Mouse (Mus musculus) macrophage (primary cell): ENCODE data around the gene Agmo. TPM values are rescaled to one million over a fixed set of nuclear protein-coding genes. Genes with fewer than 3 reads are reported as not detected.

Source experiments
- H3K27ac ChIP-seq: fragments of 350-480 bp; formaldehyde crosslinking; 2 replicates; pipeline ENCODE4 v1.9.0; 2021
- H3K36me3 ChIP-seq: fragments of 350-480 bp; formaldehyde crosslinking; 2 replicates; pipeline ENCODE4 v1.9.0; 2021; ENCODE audit errors: inconsistent target
- H3K4me3 ChIP-seq: fragments of 350-480 bp; formaldehyde crosslinking; 2 replicates; pipeline ENCODE4 v1.9.0; 2021; ENCODE audit errors: inconsistent target
- H3K79me2 ChIP-seq: fragments of 350-480 bp; formaldehyde crosslinking; 2 replicates; pipeline ENCODE4 v1.9.0; 2021; ENCODE audit errors: inconsistent target
- WGBS: methylation state at CpG from one replicate; pipeline ENCODE4 v1.1.7; 2026; ENCODE audit warnings: inconsistent platforms; ENCODE audit not compliant: missing documents; 5-methylcytosine and 5-hydroxymethylcytosine counted together
- polyA plus RNA-seq: library from polyadenylated mRNA; stranded (reverse); fragments of 250-400 nt; gene quantifications from 3 replicates; pipeline ENCODE4 v1.2.4, GENCODE M21; 2018; ENCODE audit warnings: inconsistent platforms

Gene Agmo
- polyA plus RNA-seq, 1 experiment from 2014 or later, result 5.8 TPM

GRCm38 (mm10) chr12:37476849-37477248 lies 235.4 kb downstream of the Agmo start:
- 90% methylated on average over 2 of the region's 2 CpGs for WGBS
- H3K27ac ChIP-seq, result no peak overlapping the region
- H3K79me2 ChIP-seq, result no peaks in the 10 kb centered on the region
- no peaks in the 10 kb centered on the region for H3K36me3 ChIP-seq
- H3K4me3 ChIP-seq, result no peak overlapping the region

- Histone ChIP-seq H3K27ac (no peak overlapping the region), H3K4me3 (no peak overlapping the region), H3K79me2 (no peaks in the 10 kb centered on the region), H3K36me3 (no peaks in the 10 kb centered on the region)
- WGBS, result 100% methylated on average over 3 of the region's 3 CpGs
Observed at GRCm38 (mm10) chr12:37487991-37488390, 246.6 kb downstream of the Agmo start.

GRCm38 (mm10) chr12:37498871-37499270 lies 257.4 kb downstream of the Agmo start:
- Histone ChIP-seq H3K36me3 (no peaks in the 10 kb centered on the region), H3K79me2 (no peaks in the 10 kb centered on the region), H3K4me3 (no peak overlapping the region), H3K27ac (no peak overlapping the region)
- WGBS, result 90% methylated on average over 3 of the region's 3 CpGs

- WGBS, result 54% methylated on average over 1 of the region's 1 CpGs
Observed at GRCm38 (mm10) chr12:37507406-37507805, 266.0 kb downstream of the Agmo start.

GRCm38 (mm10) chr12:37507826-37508225 lies 266.4 kb downstream of the Agmo start:
- no peaks in the 10 kb centered on the region for H3K36me3 ChIP-seq
- no peaks in the 10 kb centered on the region for H3K79me2 ChIP-seq
- no peak overlapping the region for H3K27ac ChIP-seq
- no peak overlapping the region for H3K4me3 ChIP-seq
- WGBS, result 96% methylated on average over 2 of the region's 2 CpGs

More at GRCm38 (mm10) chr12:37507406-37507805, 266.0 kb downstream of the Agmo start:
- no peaks in the 10 kb centered on the region for H3K36me3 ChIP-seq
- no peaks in the 10 kb centered on the region for H3K79me2 ChIP-seq
- no peak overlapping the region for H3K4me3 ChIP-seq
- H3K27ac ChIP-seq, result no peak overlapping the region

- H3K4me3 ChIP-seq, result no peak overlapping the region
- WGBS, result 75% methylated on average over 1 of the region's 1 CpGs
- no peaks in the 10 kb centered on the region for H3K36me3 ChIP-seq
- no peaks in the 10 kb centered on the region for H3K79me2 ChIP-seq
- no peak overlapping the region for H3K27ac ChIP-seq
Observed at GRCm38 (mm10) chr12:37521772-37522171, 280.3 kb downstream of the Agmo start.

- Histone ChIP-seq H3K79me2 (no peaks in the 10 kb centered on the region), H3K4me3 (no peak overlapping the region), H3K36me3 (no peaks in the 10 kb centered on the region), H3K27ac (no peak overlapping the region)
- WGBS, result 78% methylated on average over 3 of the region's 3 CpGs
Observed at GRCm38 (mm10) chr12:37524662-37525061, 283.2 kb downstream of the Agmo start.

GRCm38 (mm10) chr12:37540994-37541393 lies 299.6 kb downstream of the Agmo start:
- H3K36me3 ChIP-seq, result no peaks in the 10 kb centered on the region
- H3K79me2 ChIP-seq, result no peaks in the 10 kb centered on the region
- H3K27ac ChIP-seq, result no peak overlapping the region
- H3K4me3 ChIP-seq, result no peak overlapping the region
- 71% methylated on average over 1 of the region's 1 CpGs for WGBS

- Histone ChIP-seq H3K4me3 (no peak overlapping the region), H3K27ac (no peak overlapping the region), H3K36me3 (no peaks in the 10 kb centered on the region), H3K79me2 (no peaks in the 10 kb centered on the region)
- WGBS, result 11% methylated on average over 1 of the region's 1 CpGs
Observed at GRCm38 (mm10) chr12:37558284-37558683, 316.8 kb downstream of the Agmo start.

GRCm38 (mm10) chr12:37565882-37566596 lies 324.6 kb downstream of the Agmo start:
- H3K27ac ChIP-seq, result no peak overlapping the region
- 78% methylated on average over 5 of the region's 5 CpGs for WGBS
- H3K4me3 ChIP-seq, result no peak overlapping the region
- H3K36me3 ChIP-seq, result no peaks in the 10 kb centered on the region
- H3K79me2 ChIP-seq, result no peaks in the 10 kb centered on the region

GRCm38 (mm10) chr12:37571922-37572321 lies 330.5 kb downstream of the Agmo start:
- Histone ChIP-seq H3K36me3 (no peaks in the 10 kb centered on the region), H3K79me2 (no peaks in the 10 kb centered on the region), H3K27ac (no peak overlapping the region), H3K4me3 (no peak overlapping the region)
- WGBS, result 73% methylated on average over 3 of the region's 3 CpGs

- 87% methylated on average over 8 of the region's 8 CpGs for WGBS
- Histone ChIP-seq H3K79me2 (no peaks in the 10 kb centered on the region), H3K27ac (no peak overlapping the region), H3K4me3 (no peak overlapping the region), H3K36me3 (no peaks in the 10 kb centered on the region)
Observed at GRCm38 (mm10) chr12:37582777-37583176, 341.3 kb downstream of the Agmo start.

GRCm38 (mm10) chr12:37592853-37593252 lies 351.4 kb downstream of the Agmo start:
- no peak overlapping the region for H3K4me3 ChIP-seq
- H3K36me3 ChIP-seq, result no peaks in the 10 kb centered on the region
- H3K79me2 ChIP-seq, result no peaks in the 10 kb centered on the region
- H3K27ac ChIP-seq, result no peak overlapping the region
- WGBS, result 51% methylated on average over 3 of the region's 3 CpGs

GRCm38 (mm10) chr12:37612837-37613236 lies 371.4 kb downstream of the Agmo start:
- Histone ChIP-seq H3K27ac (no peak overlapping the region), H3K4me3 (no peak overlapping the region), H3K79me2 (no peaks in the 10 kb centered on the region), H3K36me3 (no peaks in the 10 kb centered on the region)
- 95% methylated on average over 4 of the region's 4 CpGs for WGBS

GRCm38 (mm10) chr12:37614769-37615168 lies 373.3 kb downstream of the Agmo start:
- Histone ChIP-seq H3K4me3 (no peak overlapping the region), H3K79me2 (no peaks in the 10 kb centered on the region), H3K27ac (no peak overlapping the region), H3K36me3 (no peaks in the 10 kb centered on the region)
- WGBS, result 62% methylated on average over 2 of the region's 2 CpGs

GRCm38 (mm10) chr12:37624078-37624477 lies 382.6 kb downstream of the Agmo start:
- Histone ChIP-seq H3K27ac (no peak overlapping the region), H3K79me2 (no peaks in the 10 kb centered on the region), H3K4me3 (no peak overlapping the region), H3K36me3 (no peaks in the 10 kb centered on the region)
